Mouse (Mus musculus) midbrain, embryonic 11.5 days (tissue): ENCODE results near the gene Tbc1d32. TPM values are rescaled to one million over a fixed set of nuclear protein-coding genes. Genes with fewer than 3 reads are reported as not detected.
A peak's percentile ranks its signal among the peaks of the same experiment; 100 is the strongest.

Source experiments
- ATAC-seq: fragments of 200-750 bp; cut with Nextera tagmentation; 2 replicates; pipeline ENCODE4 v1.8.0; 2017; ENCODE audit warnings: moderate TSS enrichment, moderate library complexity; ENCODE audit not compliant: low FRiP score
- DNase-seq: peaks from one replicate; pipeline ENCODE4 v3.0.0; 2015; ENCODE audit warnings: low spot score; ENCODE audit errors: missing footprints
- H3K27ac ChIP-seq: fragments of 300-500 bp; sonication (generic); 2 replicates; pipeline ENCODE4 v1.5.1; 2014; ENCODE audit warnings: low read depth, low read length
- H3K27me3 ChIP-seq: fragments of 300-500 bp; sonication (generic); 2 replicates; pipeline ENCODE4 v1.6.1; 2014; ENCODE audit warnings: mild to moderate bottlenecking, low read length, moderate library complexity, mixed read lengths; ENCODE audit not compliant: control insufficient read depth, insufficient read depth
- H3K36me3 ChIP-seq: fragments of 300-500 bp; sonication (generic); 2 replicates; pipeline ENCODE4 v1.6.1; 2014; ENCODE audit warnings: mild to moderate bottlenecking, low read length, moderate library complexity, mixed read lengths; ENCODE audit not compliant: control insufficient read depth, insufficient read depth
- H3K4me1 ChIP-seq: fragments of 300-500 bp; sonication (generic); 2 replicates; pipeline ENCODE4 v1.6.1; 2014; ENCODE audit warnings: low read length; ENCODE audit not compliant: control insufficient read depth, insufficient read depth
- H3K4me2 ChIP-seq: fragments of 300-500 bp; sonication (generic); 2 replicates; pipeline ENCODE4 v1.6.1; 2014; ENCODE audit warnings: mild to moderate bottlenecking, moderate library complexity
- H3K4me3 ChIP-seq: fragments of 300-500 bp; sonication (generic); 2 replicates; pipeline ENCODE4 v1.5.1; 2014; ENCODE audit warnings: low read depth, low read length
- H3K9ac ChIP-seq: fragments of 300-500 bp; sonication (generic); 2 replicates; pipeline ENCODE4 v1.6.1; 2014; ENCODE audit warnings: low read length
- H3K9me3 ChIP-seq: fragments of 300-500 bp; sonication (generic); 2 replicates; pipeline ENCODE4 v1.6.1; 2016; ENCODE audit warnings: low read length; ENCODE audit not compliant: control insufficient read depth
- WGBS: fragments of 180-500 bp; shearing (Covaris S2); extraction: QIAGEN DNeasy Blood & Tissue Kit; methylation state at CpG from one replicate; pipeline ENCODE4 v1.1.7; 2014; 5-methylcytosine and 5-hydroxymethylcytosine counted together
- polyA plus RNA-seq: library from polyadenylated mRNA; unstranded; fragments of >200 nt; fragmentation: Nextera tagmentation; extraction: Ambion mirVana; gene quantifications from 2 replicates; pipeline ENCODE4 v1.2.1, GENCODE M21; 2014

Tbc1d32 gene
- polyA plus RNA-seq, 1 experiment from 2014 or later, result 3.8 TPM

- WGBS, result 80% methylated on average over 5 of the region's 5 CpGs
- Histone ChIP-seq H3K9ac (no peak overlapping the region), H3K36me3 (no peaks in the 10 kb centered on the region), H3K4me2 (no peak overlapping the region), H3K27ac (no peak overlapping the region), H3K9me3 (no peaks in the 10 kb centered on the region), H3K27me3 (no peaks in the 10 kb centered on the region), H3K4me1 (no peaks in the 10 kb centered on the region), H3K4me3 (no peak overlapping the region)
- ATAC-seq (no peak; the same call in 1 of the 2 replicates), DNase-seq (no peak)
Observed at GRCm38 (mm10) chr10:56094586-56094985, 133.9 kb downstream of the Tbc1d32 start.

- Histone ChIP-seq H3K27ac (no peak overlapping the region), H3K27me3 (no peaks in the 10 kb centered on the region), H3K9ac (no peak overlapping the region), H3K9me3 (no peaks in the 10 kb centered on the region), H3K4me2 (no peak overlapping the region), H3K4me3 (no peak overlapping the region), H3K4me1 (no peaks in the 10 kb centered on the region), H3K36me3 (no peaks in the 10 kb centered on the region)
- 90% methylated on average over 4 of the region's 4 CpGs for WGBS
- DNase-seq, result no peak
- no peak for ATAC-seq
Observed at GRCm38 (mm10) chr10:56089714-56090113, 138.8 kb downstream of the Tbc1d32 start.

DNA sequence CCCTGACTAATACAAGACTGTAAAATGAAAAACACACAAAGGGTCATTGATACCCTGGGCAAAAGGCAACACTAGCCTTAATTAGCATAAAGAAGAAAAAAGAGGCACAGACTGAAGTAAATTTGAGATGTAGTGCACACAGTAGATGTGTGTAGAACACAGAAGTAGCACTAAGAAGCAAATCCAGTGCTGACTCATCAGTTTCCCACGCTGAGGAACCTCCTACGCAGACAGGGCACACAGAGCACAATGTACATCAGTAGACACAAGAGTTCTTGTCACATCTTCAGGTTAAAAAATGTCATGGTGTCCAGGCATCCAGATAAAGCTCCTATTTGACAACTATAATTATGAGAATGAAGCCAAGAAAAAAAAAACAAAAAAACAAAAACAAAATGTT is 165.7 kb downstream of the Tbc1d32 start:
- no peaks in the 10 kb centered on the region for H3K9me3 ChIP-seq
- H3K9ac ChIP-seq, result no peak overlapping the region
- no peak overlapping the region for H3K4me2 ChIP-seq
- no peak overlapping the region for H3K4me3 ChIP-seq
- H3K27ac ChIP-seq, result no peak overlapping the region
- DNase-seq, result no peak
- no peak for ATAC-seq
- H3K27me3 ChIP-seq, result no peaks in the 10 kb centered on the region
- no peaks in the 10 kb centered on the region for H3K36me3 ChIP-seq
- 97% methylated on average over 2 of the region's 2 CpGs for WGBS
- no peaks in the 10 kb centered on the region for H3K4me1 ChIP-seq

GRCm38 (mm10) chr10:56061238-56061830 is 167.2 kb downstream of the Tbc1d32 start:
- 89% methylated on average over 2 of the region's 2 CpGs for WGBS

DNA sequence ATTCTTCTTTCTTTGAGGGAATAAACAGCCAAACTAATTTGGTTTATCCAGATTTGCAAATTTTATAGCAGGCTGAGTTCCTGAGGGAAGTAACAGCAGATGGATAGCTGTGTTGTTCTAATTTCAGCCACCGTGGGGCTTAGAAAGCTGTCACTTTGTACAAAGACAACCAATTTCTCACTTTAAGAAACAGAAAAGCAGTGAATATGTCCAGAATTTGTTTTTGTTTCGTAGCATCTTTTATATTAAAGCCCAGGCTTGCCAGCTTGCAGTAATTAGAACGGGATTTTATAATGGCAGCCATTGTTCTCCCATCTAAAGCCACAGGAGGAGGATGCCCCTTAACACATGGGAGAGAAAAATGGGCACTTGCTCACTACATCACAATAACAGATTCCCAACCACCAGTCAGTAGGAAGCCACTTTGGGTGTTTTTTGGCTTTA is 169.5 kb downstream of the Tbc1d32 start:
- H3K27me3 ChIP-seq, result no peaks in the 10 kb centered on the region
- ATAC-seq, result no peak

More at GRCm38 (mm10) chr10:56061238-56061830, 167.2 kb downstream of the Tbc1d32 start:
- Histone ChIP-seq H3K4me1 (no peaks in the 10 kb centered on the region), H3K27ac (no peak overlapping the region), H3K27me3 (no peaks in the 10 kb centered on the region), H3K9me3 (no peaks in the 10 kb centered on the region), H3K9ac (no peak overlapping the region), H3K36me3 (no peaks in the 10 kb centered on the region), H3K4me2 (no peak overlapping the region), H3K4me3 (no peak overlapping the region)
- DNase-seq (no peak), ATAC-seq (no peak)

GRCm38 (mm10) chr10:56025400-56025799 is 203.1 kb downstream of the Tbc1d32 start:
- H3K27me3 ChIP-seq, result no peaks in the 10 kb centered on the region
- no peaks in the 10 kb centered on the region for H3K36me3 ChIP-seq
- DNase-seq (no peak), ATAC-seq (no peak)
- H3K9me3 ChIP-seq, result no peaks in the 10 kb centered on the region
- no peak overlapping the region for H3K27ac ChIP-seq
- H3K4me1 ChIP-seq, result no peaks in the 10 kb centered on the region
- H3K4me2 ChIP-seq, result no peak overlapping the region
- no peak overlapping the region for H3K4me3 ChIP-seq
- H3K9ac ChIP-seq, result no peak overlapping the region

More for the DNA sequence above, 169.5 kb downstream of the Tbc1d32 start:
- Histone ChIP-seq H3K4me2 (no peak overlapping the region), H3K4me1 (no peaks in the 10 kb centered on the region), H3K36me3 (no peaks in the 10 kb centered on the region), H3K9ac (no peak overlapping the region), H3K4me3 (no peak overlapping the region), H3K9me3 (no peaks in the 10 kb centered on the region), H3K27ac (no peak overlapping the region)
- WGBS, result 63% methylated on average over 3 of the region's 3 CpGs
- peak; percentile 88 for DNase-seq

GRCm38 (mm10) chr10:56024579-56024978 is 203.9 kb downstream of the Tbc1d32 start:
- Histone ChIP-seq H3K9ac (no peak overlapping the region), H3K9me3 (no peaks in the 10 kb centered on the region), H3K4me1 (no peaks in the 10 kb centered on the region), H3K4me3 (no peak overlapping the region), H3K36me3 (no peaks in the 10 kb centered on the region), H3K4me2 (no peak overlapping the region), H3K27ac (no peak overlapping the region), H3K27me3 (no peaks in the 10 kb centered on the region)
- DNase-seq, result no peak
- no peak for ATAC-seq
- WGBS, result 97% methylated on average over 2 of the region's 2 CpGs

GRCm38 (mm10) chr10:55979898-55980521 is 248.5 kb downstream of the Tbc1d32 start:
- H3K27me3 ChIP-seq, result no peaks in the 10 kb centered on the region
- no peak overlapping the region for H3K9ac ChIP-seq
- H3K4me3 ChIP-seq, result no peak overlapping the region
- no peaks in the 10 kb centered on the region for H3K4me1 ChIP-seq
- H3K4me2 ChIP-seq, result no peak overlapping the region
- DNase-seq, result peak; percentile 86
- no peaks in the 10 kb centered on the region for H3K9me3 ChIP-seq
- ATAC-seq, result peak; percentile 76
- no peaks in the 10 kb centered on the region for H3K36me3 ChIP-seq
- no peak overlapping the region for H3K27ac ChIP-seq
- 39% methylated on average over 2 of the region's 2 CpGs for WGBS

DNA sequence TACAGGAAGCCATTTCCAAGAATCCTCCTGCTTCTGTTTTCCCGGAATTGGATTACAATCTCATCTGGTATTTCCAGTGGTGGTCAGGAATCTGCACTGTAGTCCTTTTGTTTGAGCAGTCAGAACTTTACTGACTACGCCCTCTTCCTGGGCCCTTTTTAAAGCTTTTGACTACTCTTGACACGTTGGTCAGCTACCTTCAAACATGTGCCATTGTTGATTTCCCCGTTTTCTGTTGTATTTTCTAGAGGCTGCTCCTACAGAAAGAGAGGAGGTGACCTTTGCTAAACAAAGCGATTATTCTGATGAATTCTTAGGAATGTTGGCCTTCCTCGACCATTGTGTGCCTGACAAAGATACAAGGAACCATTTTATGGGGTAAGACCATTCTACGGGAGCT is 250.5 kb downstream of the Tbc1d32 start:
- no peaks in the 10 kb centered on the region for H3K4me1 ChIP-seq
- no peak overlapping the region for H3K4me2 ChIP-seq
- no peak overlapping the region for H3K27ac ChIP-seq
- ATAC-seq (no peak), DNase-seq (no peak)
- H3K9ac ChIP-seq, result no peak overlapping the region
- WGBS, result 77% methylated on average over 7 of the region's 7 CpGs
- H3K4me3 ChIP-seq, result no peak overlapping the region
- H3K27me3 ChIP-seq, result no peaks in the 10 kb centered on the region
- H3K36me3 ChIP-seq, result no peaks in the 10 kb centered on the region
- no peaks in the 10 kb centered on the region for H3K9me3 ChIP-seq
